Mouse (Mus musculus) C2C12 (cell line): ENCODE results near the gene Prkab2.

Experiments
- CTCF ChIP-seq: IDR thresholded peaks from one replicate; pipeline ENCODE4 v1.5.1; 2011; ENCODE audit not compliant: control insufficient read depth, insufficient read depth, insufficient read length
- MAX ChIP-seq: IDR thresholded peaks from one replicate; pipeline ENCODE4 v1.6.1; 2011; ENCODE audit warnings: mild to moderate bottlenecking, control low read depth
- MYOD1 ChIP-seq: IDR thresholded peaks from one replicate; pipeline ENCODE4 v1.6.1; 2011; ENCODE audit warnings: low read depth; ENCODE audit not compliant: control insufficient read depth, insufficient read length
- MYOG ChIP-seq: IDR thresholded peaks from one replicate; pipeline ENCODE4 v1.6.1; 2011; ENCODE audit not compliant: control insufficient read depth, insufficient read length; ENCODE audit errors: extremely low read depth

GRCm38 (mm10) chr3:97689289-97689688 is 31.3 kb downstream of the Prkab2 start:
- TF ChIP-seq MAX (no peak), CTCF (no peak), MYOG (no peak), MYOD1 (no peak)
